Mouse (Mus musculus) adrenal gland, adult 8-10 months (tissue): Measurements from ENCODE around the gene Rln1. TPM values are rescaled to one million over a fixed set of nuclear protein-coding genes. Genes with fewer than 3 reads are reported as not detected.

Experiments used
- DNase-seq: peaks from one replicate; pipeline ENCODE4 v3.0.0; 2022
- total RNA-seq, 4 experiments: library from RNA; stranded (reverse); gene quantifications; 2 replicates each; pipeline ENCODE4 v1.2.4; 2022

Gene Rln1
- not detected for total RNA-seq

- no peak for DNase-seq
These were observed at the start of gene Rln1 for GRCm38 (mm10) chr19:29334068-29334745. Gene Rln1, minus strand, starts transcription at chr19:29334670.

GRCm38 (mm10) chr19:29383368-29383767 lies 48.9 kb upstream of the Rln1 start:
- DNase-seq: no peak

GRCm38 (mm10) chr19:29379839-29380603 lies 45.6 kb upstream of the Rln1 start:
- DNase-seq: no peak

- no peak for DNase-seq
These were observed 41.9 kb upstream of the Rln1 start for GRCm38 (mm10) chr19:29376382-29376781.

GRCm38 (mm10) chr19:29374947-29375346 lies 40.5 kb upstream of the Rln1 start:
- no peak for DNase-seq

GRCm38 (mm10) chr19:29373438-29373837 lies 39.0 kb upstream of the Rln1 start:
- DNase-seq: no peak

- no peak for DNase-seq
These were observed 38.2 kb upstream of the Rln1 start for GRCm38 (mm10) chr19:29372621-29373020.

- no peak for DNase-seq
These were observed 37.7 kb upstream of the Rln1 start for GRCm38 (mm10) chr19:29372138-29372537.

- DNase-seq: no peak
These were observed 37.0 kb upstream of the Rln1 start for GRCm38 (mm10) chr19:29371284-29372081.

GRCm38 (mm10) chr19:29370545-29371283 lies 36.2 kb upstream of the Rln1 start:
- DNase-seq: no peak

GRCm38 (mm10) chr19:29370112-29370511 lies 35.6 kb upstream of the Rln1 start:
- no peak for DNase-seq

GRCm38 (mm10) chr19:29368671-29369309 lies 34.3 kb upstream of the Rln1 start:
- DNase-seq: peak; percentile 59

- no peak for DNase-seq
These were observed 33.6 kb upstream of the Rln1 start for GRCm38 (mm10) chr19:29368041-29368440.

GRCm38 (mm10) chr19:29366969-29367622 lies 32.6 kb upstream of the Rln1 start, which contains the start of the genes Plgrkt and Cd274:
Gene Plgrkt, minus strand, starts transcription at chr19:29367390.
Gene Cd274, plus strand, starts transcription at chr19:29367455.
- peak; percentile 82 for DNase-seq

- DNase-seq: no peak
These were observed 31.9 kb upstream of the Rln1 start for GRCm38 (mm10) chr19:29366226-29366968.

GRCm38 (mm10) chr19:29365105-29365504 lies 30.6 kb upstream of the Rln1 start:
- no peak for DNase-seq

- no peak for DNase-seq
These were observed 29.6 kb upstream of the Rln1 start for GRCm38 (mm10) chr19:29364076-29364475.

GRCm38 (mm10) chr19:29363557-29363956 lies 29.1 kb upstream of the Rln1 start:
- no peak for DNase-seq

- DNase-seq: no peak
These were observed 27.9 kb upstream of the Rln1 start for GRCm38 (mm10) chr19:29362173-29362930.
